Mouse (Mus musculus): ENCODE data around the gene B230104I21Rik. TPM values are rescaled to one million over a fixed set of nuclear protein-coding genes. Genes with fewer than 3 reads are reported as not detected.
A peak's percentile ranks its signal among the peaks of the same experiment; 100 is the strongest.

Gene B230104I21Rik
- polyA plus RNA-seq (2012; rRNA removed) = not detected in 2 replicates

GRCm38 (mm10) chr4:154335761-154336160, at the start of gene B230104I21Rik:
Gene B230104I21Rik, plus strand, starts transcription at chr4:154336127.
- WGBS = 94% methylated on average over 12 of the region's 12 CpGs
- H3K4me3 ChIP-seq (ENCODE audit: control insufficient read depth, insufficient read depth, low read length) = peak within 1 kb of the TSS; percentile 54
- no peak for TF ChIP-seq POLR2A (IDR thresholded peaks at IDR 0.05; ENCODE audit: control insufficient read depth, extremely low read depth, insufficient read depth, low read length, poor library complexity)
- TF ChIP-seq CTCF (IDR thresholded peaks at IDR 0.05; ENCODE audit: borderline replicate concordance, control insufficient read depth, extremely low read depth, insufficient read depth, low read length, poor library complexity) = no peak
- H3K27me3 ChIP-seq (ENCODE audit: control insufficient read depth, insufficient read depth, low read length) = no peaks in the 10 kb centered on the region
- H3K36me3 ChIP-seq (ENCODE audit: control insufficient read depth, insufficient read depth, low read length) = no peaks in the 10 kb centered on the region
- H3K4me1 ChIP-seq (replicated peaks; ENCODE audit: control insufficient read depth, insufficient read depth, low read length) = no peaks in the 10 kb centered on the region
- H3K27ac ChIP-seq (ENCODE audit: control insufficient read depth, insufficient read depth, low read length) = no peak within 1 kb of the TSS
- no peak for DNase-seq

GRCm38 (mm10) chr4:154293735-154294201, 42.2 kb upstream of the B230104I21Rik start:
- 84% methylated on average over 4 of the region's 4 CpGs for WGBS
- no peaks in the 10 kb centered on the region for H3K27me3 ChIP-seq (ENCODE audit: control insufficient read depth, insufficient read depth, low read length)
- no peak overlapping the region for H3K4me3 ChIP-seq (ENCODE audit: control insufficient read depth, insufficient read depth, low read length)
- TF ChIP-seq CTCF (IDR thresholded peaks at IDR 0.05; ENCODE audit: borderline replicate concordance, control insufficient read depth, extremely low read depth, insufficient read depth, low read length, poor library complexity) (no peak), POLR2A (IDR thresholded peaks at IDR 0.05; ENCODE audit: control insufficient read depth, extremely low read depth, insufficient read depth, low read length, poor library complexity) (no peak)
- no peaks in the 10 kb centered on the region for H3K36me3 ChIP-seq (ENCODE audit: control insufficient read depth, insufficient read depth, low read length)
- H3K4me1 ChIP-seq (replicated peaks; ENCODE audit: control insufficient read depth, insufficient read depth, low read length) = no peaks in the 10 kb centered on the region
- H3K27ac ChIP-seq (ENCODE audit: control insufficient read depth, insufficient read depth, low read length) = no peak overlapping the region
- no peak for DNase-seq

- 89% methylated on average over 8 of the region's 8 CpGs for WGBS
- TF ChIP-seq POLR2A (IDR thresholded peaks at IDR 0.05; ENCODE audit: control insufficient read depth, extremely low read depth, insufficient read depth, low read length, poor library complexity) = no peak
- Histone ChIP-seq H3K4me1 (replicated peaks; ENCODE audit: control insufficient read depth, insufficient read depth, low read length) (no peaks in the 10 kb centered on the region), H3K27ac (ENCODE audit: control insufficient read depth, insufficient read depth, low read length) (no peak overlapping the region), H3K36me3 (ENCODE audit: control insufficient read depth, insufficient read depth, low read length) (no peaks in the 10 kb centered on the region), H3K4me3 (ENCODE audit: control insufficient read depth, insufficient read depth, low read length) (no peak overlapping the region), H3K27me3 (ENCODE audit: control insufficient read depth, insufficient read depth, low read length) (no peaks in the 10 kb centered on the region; the same call in 1 of the 2 replicates)
- DNase-seq = no peak
These were observed 41.6 kb upstream of the B230104I21Rik start for GRCm38 (mm10) chr4:154294262-154294731.

- H3K4me3 ChIP-seq (ENCODE audit: control insufficient read depth, insufficient read depth, low read length) = no peak overlapping the region
- 0 out of 2 replicates have a peak, but pooled peaks cover 4% of the 10 kb centered on the region for H3K4me1 ChIP-seq (replicated peaks; ENCODE audit: control insufficient read depth, insufficient read depth, low read length)
- WGBS = 38% methylated on average over 9 of the region's 9 CpGs
- H3K36me3 ChIP-seq (ENCODE audit: control insufficient read depth, insufficient read depth, low read length) = no peaks in the 10 kb centered on the region
- H3K27ac ChIP-seq (ENCODE audit: control insufficient read depth, insufficient read depth, low read length) = no peak overlapping the region
- TF ChIP-seq POLR2A (IDR thresholded peaks at IDR 0.05; ENCODE audit: control insufficient read depth, extremely low read depth, insufficient read depth, low read length, poor library complexity) = no peak
- TF ChIP-seq CTCF (IDR thresholded peaks at IDR 0.05; ENCODE audit: borderline replicate concordance, control insufficient read depth, extremely low read depth, insufficient read depth, low read length, poor library complexity) = no peak
- H3K27me3 ChIP-seq (ENCODE audit: control insufficient read depth, insufficient read depth, low read length) = no peaks in the 10 kb centered on the region; the same call in 1 of the 2 replicates
- no peak for DNase-seq
These were observed 38.2 kb upstream of the B230104I21Rik start for GRCm38 (mm10) chr4:154297761-154298160.

- TF ChIP-seq POLR2A (IDR thresholded peaks at IDR 0.05; ENCODE audit: control insufficient read depth, extremely low read depth, insufficient read depth, low read length, poor library complexity) = no peak
- no peak for TF ChIP-seq CTCF (IDR thresholded peaks at IDR 0.05; ENCODE audit: borderline replicate concordance, control insufficient read depth, extremely low read depth, insufficient read depth, low read length, poor library complexity)
- no peak overlapping the region for H3K27ac ChIP-seq (ENCODE audit: control insufficient read depth, insufficient read depth, low read length)
- DNase-seq = no peak
These were observed 36.2 kb upstream of the B230104I21Rik start for GRCm38 (mm10) chr4:154299541-154300271.

GRCm38 (mm10) chr4:154301466-154301881, 34.5 kb upstream of the B230104I21Rik start, which contains the start of gene Arhgef16:
Gene Arhgef16, minus strand, starts transcription at chr4:154301676.
- Histone ChIP-seq H3K36me3 (ENCODE audit: control insufficient read depth, insufficient read depth, low read length) (no peaks in the 10 kb centered on the region), H3K4me1 (replicated peaks; ENCODE audit: control insufficient read depth, insufficient read depth, low read length) (0 out of 2 replicates have a peak, but pooled peaks cover 4% of the 10 kb centered on the region), H3K4me3 (ENCODE audit: control insufficient read depth, insufficient read depth, low read length) (no peak within 1 kb of the TSS), H3K27ac (ENCODE audit: control insufficient read depth, insufficient read depth, low read length) (no peak within 1 kb of the TSS), H3K27me3 (ENCODE audit: control insufficient read depth, insufficient read depth, low read length) (no peaks in the 10 kb centered on the region; the same call in 1 of the 2 replicates)
- WGBS = 16% methylated on average over 7 of the region's 7 CpGs
- TF ChIP-seq CTCF (IDR thresholded peaks at IDR 0.05; ENCODE audit: borderline replicate concordance, control insufficient read depth, extremely low read depth, insufficient read depth, low read length, poor library complexity) (peak; percentile 80; the same call in 1 of the 2 replicates), POLR2A (IDR thresholded peaks at IDR 0.05; ENCODE audit: control insufficient read depth, extremely low read depth, insufficient read depth, low read length, poor library complexity) (no peak)
- DNase-seq = no peak

More at GRCm38 (mm10) chr4:154299541-154300271, 36.2 kb upstream of the B230104I21Rik start:
- H3K4me1 ChIP-seq (replicated peaks; ENCODE audit: control insufficient read depth, insufficient read depth, low read length) = 0 out of 2 replicates have a peak, but pooled peaks cover 4% of the 10 kb centered on the region
- 2% methylated on average over 63 of the region's 66 CpGs for WGBS
- H3K36me3 ChIP-seq (ENCODE audit: control insufficient read depth, insufficient read depth, low read length) = no peaks in the 10 kb centered on the region
- H3K4me3 ChIP-seq (ENCODE audit: control insufficient read depth, insufficient read depth, low read length) = peak overlapping the region; percentile 9; the same call in 1 of the 2 replicates
- H3K27me3 ChIP-seq (ENCODE audit: control insufficient read depth, insufficient read depth, low read length) = no peaks in the 10 kb centered on the region; the same call in 1 of the 2 replicates

All from thymus, adult 2 months (tissue).